Mouse (Mus musculus) liver, embryonic 11.5 days (tissue): Measurements from ENCODE around the gene Cfap97d1. TPM values are rescaled to one million over a fixed set of nuclear protein-coding genes. Genes with fewer than 3 reads are reported as not detected.

Source experiments
- ATAC-seq: fragments of 200-750 bp; cut with Nextera tagmentation; replicated peaks from 2 replicates; pipeline ENCODE4 v1.8.0; 2017; ENCODE audit warnings: moderate number of reproducible peaks, mild to moderate bottlenecking, moderate TSS enrichment, moderate library complexity; ENCODE audit not compliant: low FRiP score
- DNase-seq: peaks from one replicate; pipeline ENCODE4 v3.0.0-alpha.2; 2017; ENCODE audit warnings: low spot score
- H3K27ac ChIP-seq: fragments of 300-500 bp; sonication (generic); 2 replicates; pipeline ENCODE4 v1.5.1; 2014; ENCODE audit warnings: mild to moderate bottlenecking, low read depth, low read length, control low read depth
- H3K27me3 ChIP-seq: fragments of 300-500 bp; sonication (generic); replicated peaks from 2 replicates; pipeline ENCODE4 v1.6.1; 2014; ENCODE audit warnings: low read length, mixed read lengths; ENCODE audit not compliant: control insufficient read depth, insufficient read depth
- H3K36me3 ChIP-seq: fragments of 300-500 bp; sonication (generic); 2 replicates; pipeline ENCODE4 v1.6.1; 2014; ENCODE audit warnings: mild to moderate bottlenecking, low read length, moderate library complexity, mixed read lengths; ENCODE audit not compliant: control insufficient read depth, insufficient read depth
- H3K4me1 ChIP-seq: fragments of 300-500 bp; sonication (generic); replicated peaks from 2 replicates; pipeline ENCODE4 v1.6.1; 2014; ENCODE audit warnings: low read length, mixed read lengths; ENCODE audit not compliant: control insufficient read depth, insufficient read depth
- H3K4me2 ChIP-seq: fragments of 300-500 bp; sonication (generic); 2 replicates; pipeline ENCODE4 v1.6.1; 2014; ENCODE audit warnings: mild to moderate bottlenecking, control low read depth, moderate library complexity
- H3K4me3 ChIP-seq: fragments of 300-500 bp; sonication (generic); 2 replicates; pipeline ENCODE4 v1.5.1; 2014; ENCODE audit warnings: low read depth, low read length, control low read depth
- H3K9ac ChIP-seq: fragments of 300-500 bp; sonication (generic); 2 replicates; pipeline ENCODE4 v1.6.1; 2014; ENCODE audit warnings: low read depth, low read length, control low read depth
- H3K9me3 ChIP-seq: fragments of 300-500 bp; sonication (generic); 2 replicates; pipeline ENCODE4 v1.6.1; 2016; ENCODE audit warnings: low read length, inconsistent platforms, mixed read lengths; ENCODE audit not compliant: control insufficient read depth
- WGBS: fragments of 180-500 bp; shearing (Covaris S2); extraction: QIAGEN DNeasy Blood & Tissue Kit; methylation state at CpG from one replicate; pipeline ENCODE4 v1.1.7; 2014; 5-methylcytosine and 5-hydroxymethylcytosine counted together
- polyA plus RNA-seq: library from polyadenylated mRNA; unstranded; fragments of >200 nt; fragmentation: Nextera tagmentation; extraction: Ambion mirVana; gene quantifications from 2 replicates; pipeline ENCODE4 v1.2.1, GENCODE M21; 2014

Gene Cfap97d1
- polyA plus RNA-seq, 1 experiment from 2014 or later = not detected

GRCm38 (mm10) chr11:102029304-102029703 lies 45.2 kb downstream of the Cfap97d1 start:
- H3K27ac ChIP-seq = no peak overlapping the region
- peaks cover 39% of the 10 kb centered on the region for H3K27me3 ChIP-seq
- no peak for ATAC-seq
- WGBS = 44% methylated on average over 4 of the region's 4 CpGs
- H3K4me1 ChIP-seq = peaks cover 12% of the 10 kb centered on the region
- no peak overlapping the region for H3K4me2 ChIP-seq
- H3K4me3 ChIP-seq = no peak overlapping the region
- no peak overlapping the region for H3K9ac ChIP-seq
- DNase-seq = no peak
- H3K9me3 ChIP-seq = no peaks in the 10 kb centered on the region
- no peaks in the 10 kb centered on the region for H3K36me3 ChIP-seq

- ATAC-seq = no peak
- DNase-seq = no peak
- H3K9ac ChIP-seq = no peak overlapping the region
- no peaks in the 10 kb centered on the region for H3K36me3 ChIP-seq
- 46% methylated on average over 7 of the region's 7 CpGs for WGBS
- H3K4me1 ChIP-seq = peaks cover 12% of the 10 kb centered on the region
- H3K4me3 ChIP-seq = no peak overlapping the region
- H3K9me3 ChIP-seq = no peaks in the 10 kb centered on the region
- no peak overlapping the region for H3K4me2 ChIP-seq
- peaks cover 39% of the 10 kb centered on the region for H3K27me3 ChIP-seq
- no peak overlapping the region for H3K27ac ChIP-seq
Observed at GRCm38 (mm10) chr11:102029966-102030365, 45.9 kb downstream of the Cfap97d1 start.

DNA sequence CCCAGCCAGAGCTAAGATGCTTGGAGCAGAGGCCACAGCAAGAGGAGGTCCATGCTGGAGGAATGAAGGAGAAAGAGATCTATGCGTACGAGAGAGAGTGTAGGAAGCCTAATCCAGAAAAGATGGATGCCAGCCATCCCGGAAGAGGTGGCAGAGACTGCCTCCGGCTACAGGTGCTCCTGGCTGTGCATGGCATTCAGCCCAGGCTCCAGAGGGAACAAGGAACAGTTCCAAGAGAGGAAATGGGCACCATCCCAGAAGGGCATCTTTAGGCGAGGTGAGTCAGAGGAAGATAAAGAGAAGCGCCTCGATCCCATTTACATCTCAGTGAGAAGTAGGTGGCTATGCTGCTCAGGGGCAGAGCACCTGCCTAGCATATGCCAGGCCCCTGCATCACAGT lies 47.1 kb downstream of the Cfap97d1 start:
- 76% methylated on average over 7 of the region's 7 CpGs for WGBS
- ATAC-seq (no peak), DNase-seq (no peak)
- Histone ChIP-seq H3K4me3 (no peak overlapping the region), H3K9me3 (no peaks in the 10 kb centered on the region), H3K9ac (no peak overlapping the region), H3K4me1 (peaks cover 12% of the 10 kb centered on the region), H3K27me3 (peaks cover 27% of the 10 kb centered on the region), H3K4me2 (no peak overlapping the region), H3K36me3 (no peaks in the 10 kb centered on the region), H3K27ac (no peak overlapping the region)

- H3K9me3 ChIP-seq = no peaks in the 10 kb centered on the region
- H3K9ac ChIP-seq = no peak overlapping the region
- ATAC-seq = no peak
- no peak for DNase-seq
- H3K4me2 ChIP-seq = no peak overlapping the region
- H3K4me3 ChIP-seq = no peak overlapping the region
- H3K36me3 ChIP-seq = no peaks in the 10 kb centered on the region
- 87% methylated on average over 12 of the region's 12 CpGs for WGBS
- H3K27me3 ChIP-seq = peaks cover 7% of the 10 kb centered on the region; the same call in 1 of the 2 replicates
- H3K4me1 ChIP-seq = peaks cover 5% of the 10 kb centered on the region; the same call in 1 of the 2 replicates
- no peak overlapping the region for H3K27ac ChIP-seq
Observed at GRCm38 (mm10) chr11:102033055-102033591, 49.0 kb downstream of the Cfap97d1 start.

DNA sequence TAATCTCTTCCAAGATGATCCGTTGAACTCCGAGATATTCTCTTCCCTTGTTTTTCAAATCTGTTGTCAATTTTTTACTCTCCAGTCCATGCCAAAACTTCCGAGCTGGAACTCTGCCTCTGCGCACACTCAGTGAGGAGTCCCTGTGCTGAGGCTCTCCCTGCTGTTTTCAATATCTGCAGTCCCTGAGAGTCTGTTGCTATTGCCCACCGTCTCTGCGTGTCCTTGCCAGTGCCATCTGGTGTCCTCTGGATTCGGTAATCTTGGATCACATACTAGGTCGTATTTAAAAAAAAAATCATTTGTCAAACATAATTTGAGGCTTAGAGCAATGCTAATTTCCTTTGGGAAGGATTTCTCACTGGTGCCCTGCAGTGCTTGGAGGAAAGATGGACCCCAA lies 50.8 kb downstream of the Cfap97d1 start:
- Histone ChIP-seq H3K9ac (no peak overlapping the region), H3K4me3 (no peak overlapping the region), H3K4me1 (no peaks in the 10 kb centered on the region), H3K9me3 (no peaks in the 10 kb centered on the region), H3K4me2 (no peak overlapping the region), H3K27me3 (0 out of 2 replicates have a peak, but pooled peaks cover 4% of the 10 kb centered on the region), H3K36me3 (no peaks in the 10 kb centered on the region), H3K27ac (no peak overlapping the region)
- ATAC-seq (no peak), DNase-seq (no peak)
- WGBS = 75% methylated on average over 8 of the region's 8 CpGs

GRCm38 (mm10) chr11:102035456-102035960 lies 51.4 kb downstream of the Cfap97d1 start:
- Histone ChIP-seq H3K4me2 (no peak overlapping the region), H3K27ac (no peak overlapping the region), H3K27me3 (0 out of 2 replicates have a peak, but pooled peaks cover 4% of the 10 kb centered on the region), H3K9me3 (no peaks in the 10 kb centered on the region), H3K4me1 (no peaks in the 10 kb centered on the region), H3K4me3 (no peak overlapping the region), H3K9ac (no peak overlapping the region), H3K36me3 (no peaks in the 10 kb centered on the region)
- no peak for DNase-seq
- ATAC-seq = no peak
- WGBS = 82% methylated on average over 5 of the region's 5 CpGs

DNA sequence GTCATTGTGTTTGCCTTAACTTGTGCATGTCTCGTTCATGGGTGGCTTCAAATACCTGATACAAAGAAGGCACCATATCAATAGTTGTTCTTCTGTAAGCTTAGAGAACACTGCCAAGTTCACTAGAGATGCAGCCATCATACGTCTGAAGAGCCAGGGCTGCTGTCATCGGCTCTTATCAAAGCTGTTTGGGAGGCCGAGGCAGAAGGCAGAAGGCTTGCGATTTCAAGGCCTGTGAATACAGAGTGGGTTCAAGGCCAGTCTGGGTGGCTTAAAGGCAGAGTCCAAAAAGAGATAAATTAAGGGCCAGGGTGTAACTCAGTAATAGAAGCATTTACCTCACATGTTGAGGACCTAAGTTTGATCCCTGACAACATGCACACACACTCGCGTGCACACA lies 52.3 kb downstream of the Cfap97d1 start:
- 72% methylated on average over 7 of the region's 7 CpGs for WGBS
- no peak overlapping the region for H3K4me2 ChIP-seq
- no peaks in the 10 kb centered on the region for H3K27me3 ChIP-seq
- DNase-seq (no peak), ATAC-seq (no peak)
- H3K9ac ChIP-seq = no peak overlapping the region
- H3K4me3 ChIP-seq = no peak overlapping the region
- H3K36me3 ChIP-seq = no peaks in the 10 kb centered on the region
- H3K4me1 ChIP-seq = no peaks in the 10 kb centered on the region
- H3K27ac ChIP-seq = no peak overlapping the region
- H3K9me3 ChIP-seq = no peaks in the 10 kb centered on the region

GRCm38 (mm10) chr11:102037789-102038188 lies 53.7 kb downstream of the Cfap97d1 start:
- Histone ChIP-seq H3K4me1 (no peaks in the 10 kb centered on the region), H3K27me3 (no peaks in the 10 kb centered on the region), H3K27ac (no peak overlapping the region), H3K9ac (no peak overlapping the region), H3K4me2 (no peak overlapping the region), H3K9me3 (no peaks in the 10 kb centered on the region), H3K4me3 (no peak overlapping the region), H3K36me3 (no peaks in the 10 kb centered on the region)
- WGBS = 85% methylated on average over 6 of the region's 6 CpGs
- ATAC-seq = no peak
- DNase-seq = no peak

- ATAC-seq (no peak), DNase-seq (no peak)
- no peak overlapping the region for H3K4me3 ChIP-seq
- H3K9ac ChIP-seq = no peak overlapping the region
- no peaks in the 10 kb centered on the region for H3K9me3 ChIP-seq
- no peaks in the 10 kb centered on the region for H3K4me1 ChIP-seq
- H3K27ac ChIP-seq = no peak overlapping the region
- no peaks in the 10 kb centered on the region for H3K27me3 ChIP-seq
- WGBS = 69% methylated on average over 13 of the region's 13 CpGs
- no peaks in the 10 kb centered on the region for H3K36me3 ChIP-seq
- no peak overlapping the region for H3K4me2 ChIP-seq
Observed at GRCm38 (mm10) chr11:102039487-102040137, 55.5 kb downstream of the Cfap97d1 start.
